Mouse (Mus musculus): Measurements from ENCODE around the gene Cpeb4. TPM values are rescaled to one million over a fixed set of nuclear protein-coding genes. Genes with fewer than 3 reads are reported as not detected.
"Not testable (repeated sequence)": the region's sequence is repeated elsewhere in the genome, so short reads cannot be mapped to it uniquely, and the experiment has no call there.

Cpeb4 gene
- polyA plus RNA-seq, 1 experiment, result 41.5 TPM

DNA sequence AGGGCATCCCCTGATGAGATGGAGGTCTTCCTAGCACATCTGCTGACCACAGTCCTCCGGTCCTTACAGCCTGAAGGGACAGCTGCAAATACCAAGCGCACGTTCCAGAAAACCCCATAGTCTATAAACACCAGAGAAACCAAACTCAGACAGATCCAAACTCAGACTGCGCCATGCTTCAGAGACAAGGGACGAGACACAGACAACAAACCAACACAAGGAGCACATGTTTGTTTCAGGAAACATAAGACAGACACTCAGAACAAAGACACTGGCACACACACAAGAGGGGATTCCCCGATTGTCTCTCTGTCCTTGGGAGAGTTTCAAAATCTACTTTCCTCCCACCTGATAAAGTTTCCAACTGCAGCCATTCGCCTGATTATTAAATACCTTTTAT is 109.8 kb downstream of the Cpeb4 start:
- no peak for DNase-seq (ENCODE audit: low read depth)
- TF ChIP-seq CTCF (IDR thresholded peaks at IDR 0.05; ENCODE audit: borderline replicate concordance, extremely low read depth, insufficient read depth, insufficient read length) (no peak), POLR2A (IDR thresholded peaks at IDR 0.05; ENCODE audit: borderline replicate concordance, extremely low read depth, insufficient read depth, insufficient read length, poor library complexity, severe bottlenecking) (no peak)

DNA sequence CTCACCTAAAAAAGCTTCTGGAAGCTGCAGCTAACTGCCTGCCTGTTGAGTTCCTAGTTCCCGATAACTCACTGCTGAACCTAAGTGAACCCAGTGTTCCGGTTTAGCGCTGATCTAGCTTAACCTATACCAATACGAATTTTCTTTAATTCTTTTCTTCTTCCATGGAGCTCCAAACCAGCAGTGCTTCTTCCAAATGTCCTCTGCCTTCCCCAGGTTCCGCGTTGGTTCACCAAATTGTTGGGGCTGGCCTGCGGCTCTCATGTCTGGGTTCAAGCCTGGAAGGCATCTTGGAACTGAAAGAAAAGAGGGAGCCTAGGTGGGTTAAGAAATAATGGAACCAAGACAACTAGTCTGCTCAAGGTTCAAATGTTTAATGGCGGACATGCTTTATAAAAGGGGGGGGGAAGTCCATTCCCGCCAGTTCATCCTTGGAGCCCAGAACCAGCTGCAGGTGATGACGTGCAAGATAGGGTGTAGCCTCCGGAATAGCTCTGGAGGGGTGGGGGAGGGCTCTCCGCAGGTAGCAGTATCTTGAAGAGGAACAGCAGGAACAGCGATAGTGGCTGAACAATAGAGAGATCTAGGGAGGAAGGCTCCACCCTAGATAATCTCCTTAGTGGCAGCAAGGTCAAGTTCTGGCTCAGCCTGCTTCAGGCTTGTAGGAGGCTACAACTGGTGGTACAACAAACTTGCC is 110.4 kb downstream of the Cpeb4 start:
- DNase-seq (ENCODE audit: low read depth), result not testable (repeated sequence)

DNA sequence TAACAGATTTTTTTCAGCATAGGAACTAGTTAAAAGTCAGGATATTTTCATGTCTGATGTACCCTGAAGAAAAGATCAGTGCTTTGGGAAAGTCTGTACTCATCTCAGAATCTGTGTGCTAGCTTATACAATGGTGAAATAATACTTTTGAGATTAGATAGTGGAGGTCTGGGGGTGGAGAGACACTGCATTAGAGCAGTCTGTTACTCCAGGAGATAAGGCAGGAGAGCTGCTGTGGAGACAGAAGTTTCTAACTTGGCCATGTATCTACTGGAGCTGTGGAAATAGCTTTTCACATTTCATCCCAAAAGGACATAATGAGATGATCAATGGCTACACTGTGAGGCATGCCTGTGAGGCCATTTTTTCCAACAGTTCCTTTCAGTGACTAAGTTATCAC is 111.2 kb downstream of the Cpeb4 start:
- TF ChIP-seq POLR2A (IDR thresholded peaks at IDR 0.05; ENCODE audit: borderline replicate concordance, extremely low read depth, insufficient read depth, insufficient read length, poor library complexity, severe bottlenecking), result no peak

DNA sequence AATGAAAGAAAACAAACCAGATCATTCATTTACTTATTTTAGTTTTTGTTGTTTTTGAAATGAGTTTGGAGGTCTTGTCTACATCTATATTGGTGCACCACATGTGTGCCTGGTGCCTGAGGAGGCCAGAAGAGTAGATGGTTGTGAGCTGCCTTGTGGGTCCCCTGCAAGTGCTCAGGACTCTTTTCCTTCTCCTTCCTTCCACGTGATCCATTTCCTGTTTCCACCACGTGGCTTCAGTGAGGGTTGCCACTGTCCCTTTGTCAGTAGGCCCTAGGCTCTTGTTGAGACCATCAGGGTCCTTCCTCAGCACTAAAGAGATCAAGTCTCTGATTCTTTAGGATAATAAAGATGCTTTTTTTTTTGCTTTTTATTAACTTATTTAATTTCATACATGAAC is 112.8 kb downstream of the Cpeb4 start:
- no peak for DNase-seq (ENCODE audit: low read depth)
- TF ChIP-seq POLR2A (IDR thresholded peaks at IDR 0.05; ENCODE audit: borderline replicate concordance, extremely low read depth, insufficient read depth, insufficient read length, poor library complexity, severe bottlenecking), result no peak
- no peak for TF ChIP-seq CTCF (IDR thresholded peaks at IDR 0.05; ENCODE audit: borderline replicate concordance, extremely low read depth, insufficient read depth, insufficient read length)

More for the DNA sequence above, 111.2 kb downstream of the Cpeb4 start:
- DNase-seq (ENCODE audit: low read depth), result no peak

Other genes starting within 250 kb of the Cpeb4 start
- 194 and 228 TPM in 2 replicates for gene Bod1, start 200.3 kb upstream of the Cpeb4 start, polyA plus RNA-seq (2012; rRNA removed)
- gene 4930524B15Rik, start 93.4 kb downstream of the Cpeb4 start, polyA plus RNA-seq (2012; rRNA removed), result 0.33 TPM in 2 replicates
- 951 and 982 TPM in 2 replicates for gene Nsg2, start 128.3 kb downstream of the Cpeb4 start, polyA plus RNA-seq (2012; rRNA removed)